Mouse (Mus musculus) small intestine, adult 2 months (tissue): Measurements from ENCODE around the gene Hsd11b2.
"Not testable (repeated sequence)": the region's sequence is repeated elsewhere in the genome, so short reads cannot be mapped to it uniquely, and the experiment has no call there.

Experiments used
- CTCF ChIP-seq: fragments of 200-500 bp; IDR thresholded peaks from 2 replicates; pipeline ENCODE4 v1.5.1; 2012; ENCODE audit warnings: low read depth, mild to moderate bottlenecking, control low read depth, inconsistent platforms, low read length, moderate library complexity, mixed read lengths; ENCODE audit not compliant: insufficient replicate concordance, insufficient read length; ENCODE audit errors: extremely low read depth
- POLR2A ChIP-seq: fragments of 200-500 bp; IDR thresholded peaks from 2 replicates; pipeline ENCODE4 v1.6.1; 2012; ENCODE audit warnings: low read depth, mild to moderate bottlenecking, control low read depth, inconsistent platforms, low read length, moderate library complexity

DNA sequence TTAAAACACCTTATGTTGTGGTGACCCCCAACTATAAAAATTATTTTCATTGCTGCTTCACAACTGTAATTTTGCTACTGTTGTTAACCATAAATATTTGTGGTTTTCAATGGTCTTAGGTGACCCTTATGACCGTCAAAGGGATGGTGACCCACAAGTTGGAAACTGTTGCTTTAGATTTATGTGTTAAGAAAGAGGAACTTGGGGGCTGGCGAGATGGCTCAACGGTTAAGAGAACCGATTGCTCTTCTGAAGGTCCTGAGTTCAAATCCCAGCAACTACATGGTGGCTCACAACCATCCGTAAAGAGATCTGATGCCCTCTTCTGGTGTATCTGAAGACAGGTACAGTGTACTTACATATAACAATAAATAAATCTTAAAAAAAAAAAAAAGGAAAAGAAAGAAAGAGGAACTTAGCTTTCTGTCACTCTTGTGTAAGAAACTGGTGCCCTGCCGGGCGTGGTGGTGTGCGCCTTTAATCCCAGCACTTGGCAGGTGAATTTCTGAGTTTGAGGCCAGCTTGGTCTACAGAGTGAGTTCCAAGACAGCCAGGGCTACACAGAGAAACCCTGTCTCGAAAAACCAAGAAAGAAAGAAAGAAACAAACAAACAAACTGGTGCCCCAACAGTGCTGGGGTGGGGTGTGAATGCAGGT, 46.1 kb downstream of the Hsd11b2 start:
- TF ChIP-seq CTCF, POLR2A: not testable (repeated sequence)
